ENCODE assay signal across 8 mouse cellular contexts in the genomic region with DNA sequence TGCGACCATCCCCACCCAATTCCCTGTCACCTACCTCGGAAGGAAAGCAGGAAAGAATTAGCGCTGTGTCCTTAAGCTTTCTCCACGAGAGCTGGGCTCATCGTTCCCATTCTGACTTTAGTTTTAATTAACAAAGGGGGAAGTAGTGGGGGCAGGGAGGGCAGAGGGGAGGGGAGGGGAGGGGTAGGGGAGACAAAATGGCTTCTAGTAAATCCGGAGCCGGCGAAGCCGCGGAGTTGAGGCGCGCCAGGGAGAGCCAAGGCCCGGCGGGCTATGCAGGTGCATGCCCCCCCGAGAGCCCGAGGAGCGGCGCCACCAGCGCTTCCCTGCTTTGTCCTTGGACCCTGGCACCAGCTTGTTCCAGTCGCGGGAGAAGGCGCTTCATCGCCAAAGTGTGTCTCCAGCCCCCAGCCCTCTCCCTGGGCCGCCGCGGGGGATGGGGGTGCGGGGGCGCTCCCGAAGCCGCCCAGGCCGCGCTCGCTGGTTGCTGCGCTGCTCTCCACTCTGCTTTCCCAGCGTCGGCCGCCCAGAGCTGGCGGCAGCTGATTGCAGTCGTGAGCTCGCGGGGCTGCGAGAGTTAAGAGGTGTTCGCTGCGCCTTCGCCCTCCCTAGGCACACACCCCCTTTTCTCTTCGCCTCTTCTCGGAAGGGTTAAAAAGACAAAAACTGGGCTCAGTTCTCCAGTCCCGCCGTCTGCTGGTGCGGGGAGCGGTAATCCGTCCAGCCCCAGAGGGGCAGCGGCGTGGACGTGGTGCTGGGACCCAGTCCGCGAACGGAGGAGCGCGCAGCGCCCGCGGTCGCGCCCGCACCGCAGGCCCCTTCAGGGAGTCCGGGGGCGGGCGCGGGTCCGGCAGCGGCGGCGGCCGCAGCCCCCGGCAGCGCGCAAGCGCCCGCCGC. TPM values are rescaled to one million over a fixed set of nuclear protein-coding genes. Genes with fewer than 3 reads are reported as not detected.
DNase-seq lines count a peak whose midpoint lies in the region; ATAC-seq lines count a peak whose summit lies in the region.

No protein-coding gene starts in this region.

- H3K27me3 ChIP-seq in embryonic facial prominence, embryonic 13.5 days, result peaks cover 48% of the 10 kb centered on the region
- no peaks in the 10 kb centered on the region for H3K27me3 ChIP-seq in hindbrain, embryonic 15.5 days
- peaks cover 54% of the 10 kb centered on the region for H3K27me3 ChIP-seq in liver, embryonic 13.5 days
- H3K27me3 ChIP-seq in neural tube, embryonic 14.5 days (ENCODE audit: control insufficient read depth, insufficient read depth, low read length), result peaks cover 3% of the 10 kb centered on the region; the same call in 1 of the 2 replicates

- peaks cover 32% of the 10 kb centered on the region for H3K4me1 ChIP-seq in embryonic facial prominence, embryonic 13.5 days
- peaks cover 56% of the 10 kb centered on the region for H3K4me1 ChIP-seq in hindbrain, embryonic 15.5 days (replicated peaks)
- H3K4me1 ChIP-seq in liver, embryonic 13.5 days (replicated peaks), result peaks cover 31% of the 10 kb centered on the region
- peaks cover 37% of the 10 kb centered on the region for H3K4me1 ChIP-seq in neural tube, embryonic 14.5 days (ENCODE audit: control insufficient read depth, insufficient read depth, low read length)

- peak overlapping the region; percentile 75 for H3K9ac ChIP-seq in embryonic facial prominence, embryonic 13.5 days
- peak overlapping the region; percentile 99 for H3K9ac ChIP-seq in hindbrain, embryonic 15.5 days
- peak overlapping the region; percentile 49 for H3K9ac ChIP-seq in liver, embryonic 13.5 days
- H3K9ac ChIP-seq in neural tube, embryonic 14.5 days (replicated peaks; ENCODE audit: low read depth, low read length), result peak overlapping the region; percentile 98

- peak overlapping the region; percentile 100 for H3K4me2 ChIP-seq in embryonic facial prominence, embryonic 13.5 days
- H3K4me2 ChIP-seq in hindbrain, embryonic 15.5 days, result peak overlapping the region; percentile 98
- H3K4me2 ChIP-seq in liver, embryonic 13.5 days, result peak overlapping the region; percentile 88
- H3K4me2 ChIP-seq in neural tube, embryonic 14.5 days (ENCODE audit: low read depth, low read length), result peak overlapping the region; percentile 92

- H3K36me3 ChIP-seq in embryonic facial prominence, embryonic 13.5 days, result no peaks in the 10 kb centered on the region
- H3K36me3 ChIP-seq in hindbrain, embryonic 15.5 days, result peaks cover 5% of the 10 kb centered on the region; the same call in 1 of the 2 replicates
- H3K36me3 ChIP-seq in liver, embryonic 13.5 days, result peaks cover 5% of the 10 kb centered on the region; the same call in 1 of the 2 replicates
- no peaks in the 10 kb centered on the region for H3K36me3 ChIP-seq in neural tube, embryonic 14.5 days (ENCODE audit: control insufficient read depth, insufficient read depth, low read length)

- WGBS in embryonic facial prominence, embryonic 13.5 days, result under 1% methylated on average over 82 of the region's 82 CpGs
- WGBS in hindbrain, embryonic 15.5 days, result under 1% methylated on average over 75 of the region's 82 CpGs
- WGBS in liver, embryonic 13.5 days (ENCODE audit: insufficient replicate concordance), result under 1% methylated on average over 79 of the region's 82 CpGs
- under 1% methylated on average over 72 of the region's 82 CpGs for WGBS in neural tube, embryonic 14.5 days

- H3K4me3 ChIP-seq in embryonic facial prominence, embryonic 13.5 days, result peak overlapping the region; percentile 68
- H3K4me3 ChIP-seq in hindbrain, embryonic 15.5 days, result peak overlapping the region; percentile 84
- H3K4me3 ChIP-seq in liver, embryonic 13.5 days (replicated peaks), result peak overlapping the region; percentile 62
- peak overlapping the region; percentile 82 for H3K4me3 ChIP-seq in neural tube, embryonic 14.5 days (ENCODE audit: low read depth, low read length)

- H3K27ac ChIP-seq in embryonic facial prominence, embryonic 13.5 days, result no peak overlapping the region
- H3K27ac ChIP-seq in hindbrain, embryonic 15.5 days (replicated peaks), result peak overlapping the region; percentile 98
- no peak overlapping the region for H3K27ac ChIP-seq in liver, embryonic 13.5 days
- peak overlapping the region; percentile 97 for H3K27ac ChIP-seq in neural tube, embryonic 14.5 days (ENCODE audit: low read depth, low read length)

- no peaks in the 10 kb centered on the region for H3K9me3 ChIP-seq in embryonic facial prominence, embryonic 13.5 days
- H3K9me3 ChIP-seq in hindbrain, embryonic 15.5 days, result no peaks in the 10 kb centered on the region
- no peaks in the 10 kb centered on the region for H3K9me3 ChIP-seq in liver, embryonic 13.5 days (replicated peaks)
- H3K9me3 ChIP-seq in neural tube, embryonic 14.5 days (ENCODE audit: control insufficient read depth, low read length), result no peaks in the 10 kb centered on the region

- peak; percentile 43; the same call in 1 of the 2 replicates for ATAC-seq in embryonic facial prominence, embryonic 13.5 days (ENCODE audit: insufficient number of reproducible peaks, insufficient read depth, low FRiP score, low TSS enrichment, low read depth)
- ATAC-seq in hindbrain, embryonic 15.5 days (ENCODE audit: low FRiP score, low read depth), result peak; percentile 52
- ATAC-seq in liver, embryonic 13.5 days (ENCODE audit: low read depth), result peak; percentile 35; the same call in 1 of the 2 replicates
- peak; percentile 47 for ATAC-seq in neural tube, embryonic 14.5 days (ENCODE audit: low read depth)

- DNase-seq in kidney, adult 18-20 months, result peak; percentile 26
- DNase-seq in kidney, postnatal 25 days, result no peak
- peak; percentile 63 for DNase-seq in adrenal gland, postnatal 14 days
- no peak for DNase-seq in liver, embryonic 13.5 days
- no peak for DNase-seq in urinary bladder, postnatal 36 days (ENCODE audit: low spot score in 2 of 2)

RNA-seq across cellular contexts. Expression of a gene that starts 0.6 kb away (rescaled TPM):
- 6.0 and 6.7 TPM in 2 replicates for total RNA-seq in adrenal gland, postnatal 14 days (2021)
- 1.2 and 1.3 TPM in 2 replicates for polyA plus RNA-seq in embryonic facial prominence, embryonic 13.5 days (2015; fragmentation: Nextera tagmentation; extraction: Ambion mirVana)
- polyA plus RNA-seq in hindbrain, embryonic 15.5 days (2015; fragmentation: Nextera tagmentation; extraction: Ambion mirVana), result 6.8 and 7.1 TPM in 2 replicates
- polyA plus RNA-seq in liver, embryonic 13.5 days (2015; fragmentation: Nextera tagmentation; extraction: Ambion mirVana), result 0.06 and 0.08 TPM in 2 replicates
- 9.7 and 11.5 TPM in 2 replicates for polyA plus RNA-seq in neural tube, embryonic 14.5 days (2014; fragmentation: Nextera tagmentation; extraction: Ambion mirVana)

Comparison
In these comparisons a context has a peak if more than half of its experiments do, and no peak if none do; other contexts are left out.
1. DNase-seq: peak in kidney, adult 18-20 months (single experiment) and adrenal gland, postnatal 14 days (single experiment); none in kidney, postnatal 25 days (0 of 2), liver, embryonic 13.5 days (single experiment) and urinary bladder, postnatal 36 days (0 of 2).
2. H3K27ac ChIP-seq: peak in hindbrain, embryonic 15.5 days (single experiment) and neural tube, embryonic 14.5 days (single experiment); none in embryonic facial prominence, embryonic 13.5 days (single experiment) and liver, embryonic 13.5 days (single experiment).
3. H3K9ac ChIP-seq: peak in every context shown above with its lines; median percentile 99 in hindbrain, embryonic 15.5 days; 98 in neural tube, embryonic 14.5 days; 75 in embryonic facial prominence, embryonic 13.5 days; 49 in liver, embryonic 13.5 days.
4. Peak in every context shown above with its lines, with median percentiles within 50 percentile points of each other: ATAC-seq, H3K4me2 ChIP-seq and H3K4me3 ChIP-seq.